Mouse (Mus musculus) forebrain, embryonic 12.5 days (tissue): Measurements from ENCODE around the gene Arl15. TPM values are rescaled to one million over a fixed set of nuclear protein-coding genes. Genes with fewer than 3 reads are reported as not detected.

ENCODE experiments used
- ATAC-seq: fragments of 200-750 bp; cut with Nextera tagmentation; 2 replicates; pipeline ENCODE4 v1.8.0; 2017; ENCODE audit warnings: moderate TSS enrichment; ENCODE audit not compliant: low FRiP score
- H3K27ac ChIP-seq: fragments of 300-500 bp; sonication (generic); 2 replicates; pipeline ENCODE4 v1.5.1; 2016; ENCODE audit warnings: mild to moderate bottlenecking
- H3K27me3 ChIP-seq: fragments of 300-500 bp; sonication (generic); 2 replicates; pipeline ENCODE4 v1.6.1; 2016; ENCODE audit warnings: mild to moderate bottlenecking
- H3K36me3 ChIP-seq: fragments of 300-500 bp; sonication (generic); replicated peaks from 2 replicates; pipeline ENCODE4 v1.6.1; 2016; ENCODE audit warnings: mild to moderate bottlenecking
- H3K4me1 ChIP-seq: fragments of 300-500 bp; sonication (generic); 2 replicates; pipeline ENCODE4 v1.6.1; 2016
- H3K4me2 ChIP-seq: fragments of 300-500 bp; sonication (generic); 2 replicates; pipeline ENCODE4 v1.6.1; 2016; ENCODE audit warnings: mild to moderate bottlenecking, moderate library complexity
- H3K4me3 ChIP-seq: fragments of 300-500 bp; sonication (generic); replicated peaks from 2 replicates; pipeline ENCODE4 v1.5.1; 2016; ENCODE audit warnings: mild to moderate bottlenecking
- H3K9ac ChIP-seq: fragments of 300-500 bp; sonication (generic); 2 replicates; pipeline ENCODE4 v1.6.1; 2016; ENCODE audit warnings: mild to moderate bottlenecking
- H3K9me3 ChIP-seq: fragments of 300-500 bp; sonication (generic); 2 replicates; pipeline ENCODE4 v1.6.1; 2016
- WGBS: fragments of 180-500 bp; shearing (Covaris S2); methylation state at CpG from one replicate; pipeline ENCODE4 v1.1.7; 2016; 5-methylcytosine and 5-hydroxymethylcytosine counted together
- polyA plus RNA-seq: library from polyadenylated mRNA; unstranded; fragments of >200 nt; fragmentation: Nextera tagmentation; extraction: Ambion mirVana; gene quantifications from 2 replicates; pipeline ENCODE4 v1.2.1, GENCODE M21; 2016

The Arl15 gene
- polyA plus RNA-seq, 1 experiment from 2014 or later = 16.9 TPM

DNA sequence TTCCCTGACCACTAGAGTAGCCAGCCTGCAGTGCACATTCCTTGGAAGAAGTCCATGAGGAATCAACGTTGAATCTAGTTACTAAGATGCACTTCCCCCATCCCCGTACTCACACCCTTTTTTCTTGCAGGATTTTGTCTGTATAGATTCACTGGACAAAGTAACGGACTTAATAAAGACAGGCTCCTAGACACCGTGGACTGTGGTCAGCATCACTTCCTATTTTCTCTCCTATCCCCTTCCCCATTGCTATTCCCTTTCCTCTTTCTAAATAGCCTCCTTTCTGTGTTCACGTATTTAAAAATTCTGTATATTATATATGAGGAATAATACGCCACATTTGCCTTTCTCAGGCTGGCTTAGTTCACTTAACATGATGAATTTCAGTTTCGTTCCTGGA, 277.1 kb downstream of the Arl15 start:
- peaks cover 6% of the 10 kb centered on the region for H3K4me1 ChIP-seq
- H3K36me3 ChIP-seq = no peaks in the 10 kb centered on the region
- H3K27me3 ChIP-seq = no peaks in the 10 kb centered on the region
- H3K4me2 ChIP-seq = no peak overlapping the region
- ATAC-seq = no peak
- 97% methylated on average over 7 of the region's 7 CpGs for WGBS
- no peak overlapping the region for H3K4me3 ChIP-seq
- no peak overlapping the region for H3K9ac ChIP-seq
- no peak overlapping the region for H3K27ac ChIP-seq
- no peaks in the 10 kb centered on the region for H3K9me3 ChIP-seq

GRCm38 (mm10) chr13:114074471-114074870, 280.2 kb downstream of the Arl15 start:
- WGBS = 10% methylated on average over 8 of the region's 8 CpGs
- no peak overlapping the region for H3K27ac ChIP-seq

GRCm38 (mm10) chr13:114075724-114076384, 281.5 kb downstream of the Arl15 start:
- H3K27me3 ChIP-seq = 0 out of 2 replicates have a peak, but pooled peaks cover 2% of the 10 kb centered on the region
- WGBS = 69% methylated on average over 9 of the region's 9 CpGs
- H3K27ac ChIP-seq = no peak overlapping the region
- no peak overlapping the region for H3K4me3 ChIP-seq
- no peaks in the 10 kb centered on the region for H3K9me3 ChIP-seq
- no peak overlapping the region for H3K9ac ChIP-seq
- peaks cover 24% of the 10 kb centered on the region for H3K4me1 ChIP-seq
- H3K36me3 ChIP-seq = no peaks in the 10 kb centered on the region
- peak; percentile 30; the same call in 1 of the 2 replicates for ATAC-seq
- no peak overlapping the region for H3K4me2 ChIP-seq

More at GRCm38 (mm10) chr13:114074471-114074870, 280.2 kb downstream of the Arl15 start:
- Histone ChIP-seq H3K4me1 (peaks cover 24% of the 10 kb centered on the region), H3K9me3 (no peaks in the 10 kb centered on the region), H3K36me3 (no peaks in the 10 kb centered on the region), H3K4me2 (no peak overlapping the region), H3K27me3 (0 out of 2 replicates have a peak, but pooled peaks cover 2% of the 10 kb centered on the region), H3K9ac (no peak overlapping the region), H3K4me3 (no peak overlapping the region)
- no peak for ATAC-seq

DNA sequence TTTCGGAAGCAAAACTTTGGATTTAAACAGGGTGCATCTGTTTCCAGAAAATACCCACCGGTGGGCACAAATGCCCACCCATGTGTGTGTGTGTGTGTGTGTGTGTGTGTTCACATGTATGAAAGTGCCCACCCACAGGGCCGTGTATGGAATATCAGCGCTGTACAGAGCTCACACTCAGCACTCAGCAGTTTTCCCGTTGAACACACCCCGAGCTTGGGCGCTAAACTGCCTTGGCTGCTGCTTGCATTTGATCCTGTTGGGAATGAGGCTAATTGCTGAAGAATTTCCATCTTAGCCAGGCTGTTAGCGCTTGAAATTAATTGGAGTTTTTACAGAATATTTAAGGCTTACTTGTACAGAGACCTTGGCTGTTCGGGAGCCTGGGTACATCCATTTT, 282.9 kb downstream of the Arl15 start:
- Histone ChIP-seq H3K4me2 (no peak overlapping the region), H3K4me3 (no peak overlapping the region), H3K27ac (peak overlapping the region; percentile 3; the same call in 1 of the 2 replicates), H3K9ac (no peak overlapping the region), H3K4me1 (peaks cover 24% of the 10 kb centered on the region), H3K36me3 (no peaks in the 10 kb centered on the region), H3K9me3 (no peaks in the 10 kb centered on the region), H3K27me3 (0 out of 2 replicates have a peak, but pooled peaks cover 2% of the 10 kb centered on the region)
- ATAC-seq = peak; percentile 70; the same call in 1 of the 2 replicates
- 68% methylated on average over 9 of the region's 9 CpGs for WGBS

GRCm38 (mm10) chr13:114077584-114078270, 283.4 kb downstream of the Arl15 start:
- H3K36me3 ChIP-seq = no peaks in the 10 kb centered on the region
- H3K4me3 ChIP-seq = no peak overlapping the region
- H3K9ac ChIP-seq = no peak overlapping the region
- H3K27me3 ChIP-seq = 0 out of 2 replicates have a peak, but pooled peaks cover 2% of the 10 kb centered on the region
- H3K4me1 ChIP-seq = peaks cover 24% of the 10 kb centered on the region
- H3K9me3 ChIP-seq = no peaks in the 10 kb centered on the region
- no peak overlapping the region for H3K4me2 ChIP-seq
- H3K27ac ChIP-seq = 0 out of 2 replicates have a peak overlapping the region, but pooled peaks have one; percentile 3
- WGBS = 46% methylated on average over 17 of the region's 17 CpGs
- peak; percentile 59; the same call in 1 of the 2 replicates for ATAC-seq

- whole genome bisulfite sequencing = 88% methylated on average over 4 of the region's 4 CpGs
- Histone ChIP-seq H3K9ac (no peak overlapping the region), H3K27ac (no peak overlapping the region), H3K4me2 (no peak overlapping the region), H3K36me3 (no peaks in the 10 kb centered on the region), H3K4me1 (peaks cover 24% of the 10 kb centered on the region), H3K9me3 (no peaks in the 10 kb centered on the region), H3K27me3 (0 out of 2 replicates have a peak, but pooled peaks cover 2% of the 10 kb centered on the region), H3K4me3 (no peak overlapping the region)
- ATAC-seq = no peak
These were observed 284.5 kb downstream of the Arl15 start for GRCm38 (mm10) chr13:114078851-114079250.

DNA sequence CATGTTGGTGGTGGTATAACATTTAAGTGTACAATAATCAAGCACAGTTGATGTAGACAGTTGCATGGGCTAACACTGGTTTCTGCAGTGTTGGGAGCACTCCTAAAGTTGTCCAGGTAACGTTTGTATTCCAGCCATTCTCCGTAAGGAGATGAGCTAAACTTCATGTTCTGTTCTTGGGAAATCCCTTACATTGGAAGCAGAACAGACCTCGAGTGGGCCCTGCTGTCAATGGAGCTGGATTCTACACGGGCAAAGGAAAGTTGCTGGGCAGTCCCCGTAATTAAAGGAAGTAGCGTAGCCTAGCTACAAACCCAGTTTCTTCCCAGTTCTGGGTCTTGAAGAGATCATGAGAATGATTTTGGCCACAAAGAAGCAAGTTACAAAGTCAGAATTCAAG, 285.4 kb downstream of the Arl15 start:
- Histone ChIP-seq H3K4me1 (peaks cover 18% of the 10 kb centered on the region), H3K36me3 (no peaks in the 10 kb centered on the region), H3K9ac (no peak overlapping the region), H3K4me2 (no peak overlapping the region), H3K9me3 (no peaks in the 10 kb centered on the region), H3K27ac (no peak overlapping the region), H3K4me3 (no peak overlapping the region), H3K27me3 (0 out of 2 replicates have a peak, but pooled peaks cover 2% of the 10 kb centered on the region)
- ATAC-seq = no peak
- WGBS = 88% methylated on average over 6 of the region's 6 CpGs

DNA sequence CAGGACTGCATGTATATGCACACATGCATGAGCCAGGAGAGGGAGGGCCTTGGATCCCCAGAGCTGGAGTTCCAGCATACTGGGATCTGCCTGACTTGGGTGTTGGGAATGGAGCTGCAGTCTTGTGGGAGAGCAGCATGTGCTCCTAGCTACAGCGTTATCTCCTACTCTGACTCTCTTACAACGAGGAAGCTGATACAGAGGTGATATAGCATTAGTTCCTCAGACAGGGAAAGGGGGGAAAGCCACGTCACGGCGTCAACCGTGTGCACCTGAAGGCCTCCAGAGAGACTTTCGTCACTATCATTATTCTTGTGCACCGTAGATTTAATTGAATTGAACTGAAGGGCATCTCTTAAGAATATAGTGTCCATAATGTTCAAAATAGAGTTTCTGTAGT, 286.2 kb downstream of the Arl15 start:
- ATAC-seq = no peak
- Histone ChIP-seq H3K4me1 (peaks cover 18% of the 10 kb centered on the region), H3K9ac (no peak overlapping the region), H3K36me3 (no peaks in the 10 kb centered on the region), H3K4me3 (no peak overlapping the region), H3K4me2 (no peak overlapping the region), H3K9me3 (no peaks in the 10 kb centered on the region), H3K27me3 (0 out of 2 replicates have a peak, but pooled peaks cover 2% of the 10 kb centered on the region), H3K27ac (no peak overlapping the region)
- WGBS = 92% methylated on average over 8 of the region's 8 CpGs

GRCm38 (mm10) chr13:114083570-114084138, 289.3 kb downstream of the Arl15 start:
- Histone ChIP-seq H3K4me3 (no peak overlapping the region), H3K27ac (no peak overlapping the region)

DNA sequence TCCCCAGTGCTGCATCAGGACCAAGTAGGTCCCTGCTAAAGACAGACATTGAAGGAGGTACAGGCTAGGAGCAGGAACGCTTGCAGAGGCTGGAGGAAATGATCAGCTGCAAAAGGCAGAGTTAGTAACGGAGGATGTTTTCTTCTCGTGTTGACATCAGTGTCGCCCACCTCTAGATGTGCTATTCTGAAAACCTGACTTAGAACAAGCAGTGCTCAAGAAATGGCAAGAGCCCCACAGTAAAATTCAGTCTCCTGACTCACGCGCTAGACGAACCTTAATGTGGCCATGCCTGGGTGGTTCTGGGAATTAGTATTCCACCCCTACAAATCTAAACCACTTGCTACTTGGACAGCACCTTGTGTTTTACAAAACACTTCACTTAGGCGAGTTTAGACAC, 291.1 kb downstream of the Arl15 start:
- Histone ChIP-seq H3K9ac (no peak overlapping the region), H3K4me3 (no peak overlapping the region), H3K9me3 (no peaks in the 10 kb centered on the region), H3K4me1 (peaks cover 4% of the 10 kb centered on the region; the same call in 1 of the 2 replicates), H3K4me2 (no peak overlapping the region), H3K27me3 (no peaks in the 10 kb centered on the region), H3K36me3 (no peaks in the 10 kb centered on the region), H3K27ac (no peak overlapping the region)
- ATAC-seq = no peak
- 81% methylated on average over 8 of the region's 8 CpGs for WGBS

More at GRCm38 (mm10) chr13:114083570-114084138, 289.3 kb downstream of the Arl15 start:
- H3K4me1 ChIP-seq = peaks cover 6% of the 10 kb centered on the region; the same call in 1 of the 2 replicates
- no peak overlapping the region for H3K9ac ChIP-seq
- no peak overlapping the region for H3K4me2 ChIP-seq
- H3K36me3 ChIP-seq = no peaks in the 10 kb centered on the region
- WGBS = 95% methylated on average over 3 of the region's 3 CpGs
- H3K9me3 ChIP-seq = no peaks in the 10 kb centered on the region
- H3K27me3 ChIP-seq = 0 out of 2 replicates have a peak, but pooled peaks cover 2% of the 10 kb centered on the region
- no peak for ATAC-seq

DNA sequence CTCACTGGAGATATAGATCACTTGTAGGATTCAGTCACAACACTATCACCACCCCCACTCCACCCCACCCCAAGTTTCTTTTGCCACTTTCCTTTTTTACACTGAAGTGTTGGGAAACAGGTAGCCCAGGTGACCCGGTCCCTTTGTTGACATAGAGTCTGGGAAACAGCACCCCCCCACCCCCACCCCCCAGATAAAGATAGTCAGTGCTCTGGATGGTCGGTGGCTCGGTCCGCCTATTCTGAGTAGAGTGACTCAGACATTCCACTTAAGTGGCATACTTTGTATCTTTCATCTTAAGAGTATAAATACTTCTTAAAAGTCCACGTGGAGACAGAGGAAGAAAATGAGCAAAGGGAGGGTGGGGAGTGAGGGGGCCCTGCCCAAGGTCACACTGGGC, 292.0 kb downstream of the Arl15 start:
- H3K4me3 ChIP-seq = no peak overlapping the region
- WGBS = 85% methylated on average over 5 of the region's 5 CpGs
- H3K9ac ChIP-seq = no peak overlapping the region
- H3K9me3 ChIP-seq = no peaks in the 10 kb centered on the region
- ATAC-seq = no peak
- H3K27me3 ChIP-seq = no peaks in the 10 kb centered on the region
- no peak overlapping the region for H3K4me2 ChIP-seq
- H3K4me1 ChIP-seq = peaks cover 4% of the 10 kb centered on the region; the same call in 1 of the 2 replicates
- H3K36me3 ChIP-seq = no peaks in the 10 kb centered on the region
- H3K27ac ChIP-seq = no peak overlapping the region

DNA sequence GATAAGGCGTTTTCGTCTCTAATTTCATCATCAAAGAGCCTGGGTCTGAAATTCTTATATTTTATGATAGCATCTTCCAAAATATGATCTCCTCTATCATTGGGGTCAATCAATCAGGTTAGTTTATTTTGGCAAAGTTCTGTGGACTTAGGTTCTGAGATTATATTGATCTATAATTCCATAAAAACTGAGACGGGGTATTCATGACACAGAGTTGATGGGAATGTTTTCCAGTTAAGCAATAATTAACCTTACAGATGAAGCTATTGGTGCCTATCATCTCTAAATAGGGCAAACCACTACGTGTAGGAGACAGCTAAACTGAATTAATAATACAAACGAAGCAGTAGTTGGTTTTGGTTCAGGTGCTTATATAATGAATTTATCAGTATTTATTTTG, 292.5 kb downstream of the Arl15 start:
- no peak for ATAC-seq
- Histone ChIP-seq H3K4me3 (no peak overlapping the region), H3K4me1 (peaks cover 4% of the 10 kb centered on the region; the same call in 1 of the 2 replicates), H3K36me3 (no peaks in the 10 kb centered on the region), H3K9ac (no peak overlapping the region), H3K9me3 (no peaks in the 10 kb centered on the region), H3K27ac (no peak overlapping the region), H3K27me3 (no peaks in the 10 kb centered on the region), H3K4me2 (no peak overlapping the region)
- WGBS = 93% methylated on average over 5 of the region's 5 CpGs
